In the genomic region with DNA sequence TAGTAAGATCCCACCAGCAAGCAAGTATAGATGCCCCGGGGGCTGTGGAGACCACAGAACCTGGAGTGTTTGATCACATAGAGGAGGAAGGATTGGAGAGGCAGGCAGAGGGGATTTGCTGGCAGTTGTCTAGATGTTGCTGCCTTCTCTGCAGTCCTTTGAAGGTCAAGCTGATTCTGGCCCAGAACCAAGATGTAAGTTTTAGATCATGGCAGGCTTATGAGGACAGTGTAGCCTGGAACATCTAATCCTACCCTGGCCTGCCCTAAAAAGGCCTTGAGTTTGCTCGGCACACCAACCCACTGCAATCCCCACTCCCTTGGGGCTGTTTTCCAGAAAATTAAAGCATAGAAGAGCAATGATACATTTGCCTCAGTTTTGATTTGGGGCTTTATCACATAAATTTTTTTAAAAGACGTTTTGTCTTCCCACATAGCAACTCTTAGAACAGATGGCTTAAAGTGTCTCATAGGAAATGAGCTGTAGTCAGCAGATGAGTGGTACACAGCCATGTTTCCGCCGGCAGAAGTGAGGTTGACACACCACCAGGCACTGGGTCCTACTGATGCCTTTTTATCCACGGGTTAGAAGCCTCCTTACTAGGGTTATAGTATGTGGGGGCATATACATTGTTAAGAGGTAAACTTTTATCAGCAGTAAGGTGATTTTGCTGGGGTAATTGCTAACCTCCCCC, we compare ENCODE assay signal across 20 mouse cellular contexts. TPM values are rescaled to one million over a fixed set of nuclear protein-coding genes. Genes with fewer than 3 reads are reported as not detected.
DNase-seq lines count a peak whose midpoint lies in the region; TF ChIP-seq lines count a peak whose summit lies in the region.
"Had no signal": no experiment of that assay in that cellular context is flagged by ENCODE, and none has a peak within 500 bp of the region (broad histone marks: within the 10 kb centered on the region; RNA-seq: fewer than 3 reads in every experiment).

No protein-coding gene starts in this region.

- no peak for TF ChIP-seq CTCF in gastrocnemius, adult 2 months (IDR thresholded peaks at IDR 0.05)
- TF ChIP-seq CTCF in left cerebral cortex, adult 2 months (IDR thresholded peaks at IDR 0.05) = no peak

- intact Hi-C loops in gastrocnemius, adult 2 months (cut with DNase I) = no loop called here
- intact Hi-C loops in gastrocnemius, postnatal 36 days (cut with DNase I) = no loop called here
- intact Hi-C loops in left cerebral cortex, adult 2 months (cut with DNase I) = no loop called here
- intact Hi-C loops in left cerebral cortex, postnatal 10 days (cut with DNase I) = no loop called here

- H3K27ac ChIP-seq in gastrocnemius, adult 2 months = peak overlapping the region; percentile 72
- 0 out of 2 replicates have a peak overlapping the region, but pooled peaks have one; percentile 24 for H3K27ac ChIP-seq in left cerebral cortex, adult 2 months
- H3K27ac ChIP-seq: embryonic facial prominence, embryonic 15.5 days; heart, embryonic 15.5 days; hindbrain, embryonic 13.5 days; limb, embryonic 13.5 days; liver, embryonic 14.5 days had no signal

- peak; percentile 31 for DNase-seq in adrenal gland, postnatal 10 days
- DNase-seq in adrenal gland, postnatal 14 days = no peak
- DNase-seq in gastrocnemius, adult 2 months = no peak
- no peak for DNase-seq in gastrocnemius, postnatal 36 days
- no peak for DNase-seq in left cerebral cortex, adult 2 months (ENCODE audit: extremely low spot score in 1 of 2, low spot score in 2 of 2)
- no peak for DNase-seq in left cerebral cortex, postnatal 10 days (ENCODE audit: extremely low spot score in 1 of 2, low spot score in 2 of 2)
- peak; percentile 72 for DNase-seq in fat pad, adult 2 months (ENCODE audit: extremely low read depth, low read depth, low spot score)
- no peak for DNase-seq in c-Kit-positive CD71-positive TER-119-positive erythroid progenitor cells, embryonic 14.5 days (ENCODE audit: low spot score)
- DNase-seq: cerebellum, adult 11 months; cerebellum, postnatal 14 days; embryo, embryonic 11 days; heart, adult 18-20 months; lung, postnatal 14 days; thymus, adult 18-20 months had no signal

- no peak overlapping the region for H3K4me3 ChIP-seq in gastrocnemius, adult 2 months
- no peak overlapping the region for H3K4me3 ChIP-seq in left cerebral cortex, adult 2 months
- H3K4me3 ChIP-seq: embryonic facial prominence, embryonic 15.5 days; heart, embryonic 15.5 days; hindbrain, embryonic 13.5 days; limb, embryonic 13.5 days had no signal

RNA-seq across cellular contexts. Expression of a gene that starts 8.6 kb away (rescaled TPM):
- 10 to 100 TPM; 15.7 to 17.4 TPM for total RNA-seq in adrenal gland, postnatal 10 days (2021)
- total RNA-seq in adrenal gland, postnatal 14 days (2021) = 17.3 and 18.0 TPM in 2 replicates
- 10 to 100 TPM; 45.6 to 62.4 TPM for total RNA-seq in gastrocnemius, adult 2 months (2021)
- 10 to 100 TPM; 61.9 to 66.6 TPM for total RNA-seq in gastrocnemius, postnatal 36 days (2021)
- 10 to 100 TPM; 21.7 to 24.5 TPM for total RNA-seq in left cerebral cortex, adult 2 months (2021)
- total RNA-seq in left cerebral cortex, postnatal 10 days (2021) = 10 to 100 TPM; 16.8 to 17.8 TPM

RNA-seq across cellular contexts. Expression of a gene that starts 50.9 kb away (rescaled TPM):
- total RNA-seq in adrenal gland, postnatal 10 days (2021) = under 1 TPM; 0.27 to 0.51 TPM
- 0.30 TPM in 1 of 2 replicates, not detected in the other for total RNA-seq in adrenal gland, postnatal 14 days (2021)
- total RNA-seq in gastrocnemius, adult 2 months (2021) = 10 to 100 TPM in 1 of 2 experiments, 1 to 10 TPM in 1; 7.6 to 25.9 TPM
- total RNA-seq in gastrocnemius, postnatal 36 days (2021) = 1 to 10 TPM; 4.5 to 7.9 TPM
- total RNA-seq in left cerebral cortex, adult 2 months (2021) = 1 to 10 TPM; 1.4 to 2.1 TPM
- total RNA-seq in left cerebral cortex, postnatal 10 days (2021) = 1 to 10 TPM; 1.1 to 3.1 TPM
- total RNA-seq: CH12.LX had no signal

Comparison
In these comparisons a context has a peak if more than half of its experiments do, and no peak if none do; other contexts are left out.
1. DNase-seq: peak in adrenal gland, postnatal 10 days (single experiment) and fat pad, adult 2 months (single experiment); none in adrenal gland, postnatal 14 days (single experiment), gastrocnemius, adult 2 months (single experiment), gastrocnemius, postnatal 36 days (0 of 2), left cerebral cortex, adult 2 months (0 of 2), left cerebral cortex, postnatal 10 days (0 of 2) and c-Kit-positive CD71-positive TER-119-positive erythroid progenitor cells, embryonic 14.5 days (single experiment).